Mouse (Mus musculus): ENCODE data around the gene Vmn2r91.
"Not testable (repeated sequence)": the region's sequence is repeated elsewhere in the genome, so short reads cannot be mapped to it uniquely, and the experiment has no call there.

Gene Vmn2r91

DNA sequence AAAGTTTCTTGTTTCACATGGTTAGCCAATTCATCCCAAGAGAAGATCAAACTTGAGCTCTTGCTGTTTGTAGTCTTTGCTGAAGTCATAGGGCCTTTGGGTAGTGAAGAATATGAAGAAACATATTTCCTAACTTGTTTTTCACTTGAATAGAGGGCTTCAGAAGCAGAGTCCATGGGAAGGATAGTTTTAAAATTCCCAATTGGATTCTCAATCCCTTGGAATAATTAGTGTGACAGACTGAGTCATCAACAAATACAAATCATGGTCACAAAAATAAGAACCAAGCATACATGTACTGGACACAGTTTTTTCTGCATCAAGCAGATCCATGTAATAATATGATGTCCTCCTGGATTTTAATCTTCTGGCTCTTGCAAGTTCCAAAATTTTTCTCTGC is at the start of gene Vmn2r91:
Vmn2r91 (plus strand) TSS at position 301 of the 400 bp plus-strand sequence.
- DNase-seq (ENCODE audit: low read depth): not testable (repeated sequence)

- DNase-seq (ENCODE audit: low read depth): no peak
These were observed 35.7 kb upstream of the Vmn2r91 start, which contains the start of gene Vmn2r124 for GRCm38 (mm10) chr17:18049124-18049523. Vmn2r124 (plus strand) TSS chr17:18049424.

- not testable (repeated sequence) for DNase-seq (ENCODE audit: low read depth)
These were observed 10.8 kb downstream of the Vmn2r91 start for GRCm38 (mm10) chr17:18095626-18096025.

DNA sequence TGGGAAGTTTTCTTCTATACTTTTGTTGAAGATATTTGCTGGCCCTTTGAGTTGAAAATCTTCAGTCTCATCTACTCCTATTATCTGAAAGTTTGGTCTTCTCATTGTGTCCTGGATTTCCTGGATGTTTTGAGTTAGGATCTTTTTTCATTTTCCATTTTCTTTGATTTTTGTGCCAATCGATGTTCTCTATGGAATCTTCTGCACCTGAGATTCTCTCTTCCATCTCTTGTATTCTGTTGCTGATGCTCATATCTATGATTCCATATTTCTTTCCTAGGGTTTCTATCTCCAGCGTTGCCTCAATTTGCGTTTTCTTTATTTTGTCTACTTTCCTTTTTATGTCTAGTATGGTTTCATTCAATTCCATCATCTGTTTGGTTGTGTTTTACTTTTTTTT is 17.4 kb downstream of the Vmn2r91 start:
- DNase-seq (ENCODE audit: low read depth): not testable (repeated sequence)

GRCm38 (mm10) chr17:18151587-18151986 is 66.8 kb downstream of the Vmn2r91 start, which contains the start of gene Vmn2r92:
Vmn2r92 (plus strand) TSS chr17:18151887.
- DNase-seq (ENCODE audit: low read depth): not testable (repeated sequence)

DNA sequence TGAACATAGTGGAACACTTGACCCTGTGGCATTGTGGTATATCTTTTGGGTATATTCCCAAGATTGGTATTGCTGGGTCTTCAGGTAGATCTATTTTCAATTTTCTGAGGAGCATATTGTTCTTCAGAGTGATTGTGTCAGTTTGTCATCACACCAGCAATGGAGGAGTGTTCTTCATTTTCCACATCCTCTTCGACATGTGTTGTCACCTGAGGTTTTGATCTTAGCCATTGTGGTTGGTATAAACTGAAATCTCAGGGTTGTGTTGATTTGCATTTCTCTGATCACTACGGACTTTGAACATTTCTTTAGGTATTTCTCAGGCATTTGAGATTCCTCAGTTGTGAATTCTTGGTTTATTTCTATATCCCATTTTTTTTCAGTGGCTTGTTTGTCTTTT is 76.4 kb downstream of the Vmn2r91 start:
- not testable (repeated sequence) for DNase-seq (ENCODE audit: low read depth)

Data from induced T-regulatory cell, adult 2 months (primary cell).